In genomic region chr11:54865330-54866085, GRCm38 (mm10) we compare ENCODE assay signal across 8 mouse cellular contexts. TPM values are rescaled to one million over a fixed set of nuclear protein-coding genes. Genes with fewer than 3 reads are reported as not detected.
DNase-seq lines count a peak whose midpoint lies in the region; ATAC-seq and TF ChIP-seq lines count a peak whose summit lies in the region.

No protein-coding gene starts in this region.

- peaks cover 13% of the 10 kb centered on the region for H3K4me1 ChIP-seq in heart, embryonic 11.5 days (ENCODE audit: control insufficient read depth, insufficient read depth, low read length)
- H3K4me1 ChIP-seq in ES-Bruce4 (ENCODE audit: control insufficient read depth, insufficient read depth, low read length): no peaks in the 10 kb centered on the region
- peaks cover 23% of the 10 kb centered on the region for H3K4me1 ChIP-seq in heart, embryonic 16.5 days (ENCODE audit: control insufficient read depth, insufficient read depth, low read length)
- peaks cover 43% of the 10 kb centered on the region for H3K4me1 ChIP-seq in midbrain, embryonic 10.5 days

- H3K27me3 ChIP-seq in heart, embryonic 11.5 days (ENCODE audit: control insufficient read depth, insufficient read depth, low read length): no peaks in the 10 kb centered on the region
- H3K27me3 ChIP-seq in ES-Bruce4 (ENCODE audit: control insufficient read depth, insufficient read depth, low read length, poor library complexity, severe bottlenecking): no peaks in the 10 kb centered on the region
- H3K27me3 ChIP-seq in heart, embryonic 16.5 days (ENCODE audit: control insufficient read depth, insufficient read depth, low read length): no peaks in the 10 kb centered on the region
- no peaks in the 10 kb centered on the region for H3K27me3 ChIP-seq in midbrain, embryonic 10.5 days (ENCODE audit: low read depth, poor library complexity, severe bottlenecking)

- 71% methylated on average over 6 of the region's 6 CpGs for WGBS in heart, embryonic 11.5 days (ENCODE audit: insufficient replicate concordance)
- 68% methylated on average over 6 of the region's 6 CpGs for WGBS in heart, embryonic 16.5 days
- 79% methylated on average over 6 of the region's 6 CpGs for WGBS in midbrain, embryonic 10.5 days

- no peak for DNase-seq in heart, adult 9 months (ENCODE audit: low spot score in 2 of 2)
- DNase-seq in midbrain, embryonic 10.5 days (ENCODE audit: low spot score): no peak
- DNase-seq in thymus, postnatal 10 days (ENCODE audit: low spot score in 2 of 2): no peak
- DNase-seq in cerebellum, postnatal 25 days: no peak
- no peak for DNase-seq in urinary bladder, adult 2 months (ENCODE audit: low spot score)

- no peak for TF ChIP-seq POLR2A in ES-Bruce4 (IDR thresholded peaks at IDR 0.05; ENCODE audit: insufficient read depth, low read length)

- peak overlapping the region; percentile 64 for H3K4me2 ChIP-seq in heart, embryonic 11.5 days
- H3K4me2 ChIP-seq in heart, embryonic 16.5 days (ENCODE audit: low read depth, low read length): peak overlapping the region; percentile 81

- peak overlapping the region; percentile 94 for H3K27ac ChIP-seq in heart, embryonic 11.5 days (ENCODE audit: low read depth, low read length)
- peak overlapping the region; percentile 74 for H3K27ac ChIP-seq in ES-Bruce4 (ENCODE audit: insufficient read depth, low read length)
- H3K27ac ChIP-seq in heart, embryonic 16.5 days (ENCODE audit: low read length): peak overlapping the region; percentile 84
- H3K27ac ChIP-seq in midbrain, embryonic 10.5 days (replicated peaks): peak overlapping the region; percentile 99

- peak overlapping the region; percentile 98 for H3K9ac ChIP-seq in heart, embryonic 11.5 days (ENCODE audit: low read depth, low read length)
- H3K9ac ChIP-seq in ES-Bruce4 (ENCODE audit: low read depth, poor library complexity, severe bottlenecking): peak overlapping the region; percentile 96
- peak overlapping the region; percentile 96 for H3K9ac ChIP-seq in heart, embryonic 16.5 days (ENCODE audit: low read length)

- H3K36me3 ChIP-seq in heart, embryonic 11.5 days (ENCODE audit: control insufficient read depth, insufficient read depth, low read length): peaks cover 3% of the 10 kb centered on the region
- peaks cover 21% of the 10 kb centered on the region for H3K36me3 ChIP-seq in ES-Bruce4 (ENCODE audit: control insufficient read depth, insufficient read depth, low read length, poor library complexity, severe bottlenecking)
- peaks cover 8% of the 10 kb centered on the region for H3K36me3 ChIP-seq in heart, embryonic 16.5 days (ENCODE audit: control insufficient read depth, insufficient read depth)
- peaks cover 26% of the 10 kb centered on the region for H3K36me3 ChIP-seq in midbrain, embryonic 10.5 days

- peak overlapping the region; percentile 88 for H3K4me3 ChIP-seq in heart, embryonic 11.5 days (ENCODE audit: low read depth, low read length)
- H3K4me3 ChIP-seq in ES-Bruce4 (ENCODE audit: low read depth, low read length): peak overlapping the region; percentile 52
- peak overlapping the region; percentile 86 for H3K4me3 ChIP-seq in heart, embryonic 16.5 days (ENCODE audit: low read length)
- H3K4me3 ChIP-seq in midbrain, embryonic 10.5 days: peak overlapping the region; percentile 96

- no peaks in the 10 kb centered on the region for H3K9me3 ChIP-seq in heart, embryonic 11.5 days (replicated peaks; ENCODE audit: control insufficient read depth, low read length)
- H3K9me3 ChIP-seq in ES-Bruce4 (replicated peaks; ENCODE audit: control insufficient read depth, insufficient read depth, low read length, poor library complexity, severe bottlenecking): no peaks in the 10 kb centered on the region
- no peaks in the 10 kb centered on the region for H3K9me3 ChIP-seq in heart, embryonic 16.5 days (replicated peaks; ENCODE audit: control insufficient read depth, low read length)
- no peaks in the 10 kb centered on the region for H3K9me3 ChIP-seq in midbrain, embryonic 10.5 days (replicated peaks)

- no peak for ATAC-seq in heart, embryonic 11.5 days (replicated peaks; ENCODE audit: insufficient number of reproducible peaks, low FRiP score, low TSS enrichment)
- no peak for ATAC-seq in heart, embryonic 16.5 days (replicated peaks; ENCODE audit: extremely low read depth, insufficient read depth, low FRiP score)

- TF ChIP-seq EP300 in ES-Bruce4 (IDR thresholded peaks at IDR 0.05; ENCODE audit: insufficient read depth, low read depth, low read length): no peak

- TF ChIP-seq CTCF in ES-Bruce4 (IDR thresholded peaks at IDR 0.05; ENCODE audit: low read depth, low read length): no peak

RNA-seq across cellular contexts. Expression of gene Hint1, which starts 0.7 kb away (rescaled TPM):
- polyA plus RNA-seq in heart, embryonic 11.5 days (2014; fragmentation: Nextera tagmentation; extraction: Ambion mirVana): 632 and 639 TPM in 2 replicates
- 321 and 324 TPM in 2 replicates for polyA plus RNA-seq in ES-Bruce4 (2011; ENCODE audit: insufficient read depth, insufficient read length, low read depth, missing spikeins)
- 581 and 590 TPM in 2 replicates for polyA plus RNA-seq in heart, embryonic 16.5 days (2015; fragmentation: Nextera tagmentation; extraction: Ambion mirVana)
- polyA plus RNA-seq in midbrain, embryonic 10.5 days (2016; fragmentation: Nextera tagmentation; extraction: Ambion mirVana): 625 and 682 TPM in 2 replicates
- polyA plus RNA-seq in urinary bladder, adult 2 months (2012; rRNA removed): 453 and 489 TPM in 2 replicates

RNA-seq across cellular contexts. Expression of gene Lyrm7, which starts 4.8 kb away (rescaled TPM):
- 16.5 and 19.1 TPM in 2 replicates for polyA plus RNA-seq in heart, embryonic 11.5 days (2014; fragmentation: Nextera tagmentation; extraction: Ambion mirVana)
- 26.3 and 33.2 TPM in 2 replicates for polyA plus RNA-seq in ES-Bruce4 (2011; ENCODE audit: insufficient read depth, insufficient read length, low read depth, missing spikeins)
- 11.8 and 25.7 TPM in 2 replicates for polyA plus RNA-seq in heart, embryonic 16.5 days (2015; fragmentation: Nextera tagmentation; extraction: Ambion mirVana)
- 4.7 and 6.5 TPM in 2 replicates for polyA plus RNA-seq in midbrain, embryonic 10.5 days (2016; fragmentation: Nextera tagmentation; extraction: Ambion mirVana)
- 5.0 and 6.3 TPM in 2 replicates for polyA plus RNA-seq in urinary bladder, adult 2 months (2012; rRNA removed)

RNA-seq across cellular contexts. Expression of gene Gpx3, which starts 36.7 kb away (rescaled TPM):
- 1,579 and 1,713 TPM in 2 replicates for polyA plus RNA-seq in heart, embryonic 11.5 days (2014; fragmentation: Nextera tagmentation; extraction: Ambion mirVana)
- 50.8 and 52.4 TPM in 2 replicates for polyA plus RNA-seq in ES-Bruce4 (2011; ENCODE audit: insufficient read depth, insufficient read length, low read depth, missing spikeins)
- 771 and 1,022 TPM in 2 replicates for polyA plus RNA-seq in heart, embryonic 16.5 days (2015; fragmentation: Nextera tagmentation; extraction: Ambion mirVana)
- polyA plus RNA-seq in midbrain, embryonic 10.5 days (2016; fragmentation: Nextera tagmentation; extraction: Ambion mirVana): 68.6 and 72.1 TPM in 2 replicates
- 53.0 and 110 TPM in 2 replicates for polyA plus RNA-seq in urinary bladder, adult 2 months (2012; rRNA removed)
